Mouse (Mus musculus) C2C12 (cell line): ENCODE data around the gene Rab19. TPM values are rescaled to one million over a fixed set of nuclear protein-coding genes. Genes with fewer than 3 reads are reported as not detected.
"Not testable (repeated sequence)": the region's sequence is repeated elsewhere in the genome, so short reads cannot be mapped to it uniquely, and the experiment has no call there.

ENCODE experiments used
- H3K27me3 ChIP-seq: one replicate; pipeline ENCODE4 v1.6.1; 2011; ENCODE audit not compliant: control insufficient read depth, insufficient read depth, insufficient read length
- H3K36me3 ChIP-seq: one replicate; pipeline ENCODE4 v1.6.1; 2011; ENCODE audit not compliant: control insufficient read depth, insufficient read depth
- H3K4me3 ChIP-seq: one replicate; pipeline ENCODE4 v1.5.1; 2011; ENCODE audit warnings: mild to moderate bottlenecking, control low read depth; ENCODE audit not compliant: poor library complexity, insufficient read depth, severe bottlenecking
- H3K79me2 ChIP-seq: one replicate; pipeline ENCODE4 v1.6.1; 2011; ENCODE audit not compliant: control insufficient read depth, insufficient read depth
- H3K79me3 ChIP-seq: one replicate; pipeline ENCODE4 v1.6.1; 2011; ENCODE audit warnings: low read depth, control low read depth
- H3ac ChIP-seq: one replicate; pipeline ENCODE3; 2011; ENCODE audit warnings: low read depth; ENCODE audit not compliant: control insufficient read depth, insufficient read length
- CEBPB ChIP-seq: IDR thresholded peaks from one replicate; pipeline ENCODE4 v1.6.1; 2011; ENCODE audit warnings: low read depth, mild to moderate bottlenecking, control low read depth, moderate library complexity
- CTCF ChIP-seq: IDR thresholded peaks from one replicate; pipeline ENCODE4 v1.5.1; 2011; ENCODE audit not compliant: control insufficient read depth, insufficient read depth, insufficient read length
- FOSL1 ChIP-seq: IDR thresholded peaks from one replicate; pipeline ENCODE4 v1.8.0; 2011; ENCODE audit warnings: mild to moderate bottlenecking, low read length; ENCODE audit not compliant: poor library complexity, insufficient read depth, severe bottlenecking
- MAX ChIP-seq: IDR thresholded peaks from one replicate; pipeline ENCODE4 v1.6.1; 2011; ENCODE audit warnings: mild to moderate bottlenecking, control low read depth
- MYOD1 ChIP-seq: IDR thresholded peaks from one replicate; pipeline ENCODE4 v1.6.1; 2011; ENCODE audit warnings: low read depth; ENCODE audit not compliant: control insufficient read depth, insufficient read length
- MYOG ChIP-seq: IDR thresholded peaks from one replicate; pipeline ENCODE4 v1.6.1; 2011; ENCODE audit not compliant: control insufficient read depth, insufficient read length; ENCODE audit errors: extremely low read depth
- USF1 ChIP-seq: IDR thresholded peaks from one replicate; pipeline ENCODE4 v1.6.1; 2011; ENCODE audit warnings: low read depth, mild to moderate bottlenecking, control low read depth, moderate library complexity
- polyA plus RNA-seq: library from polyadenylated mRNA; unstranded; fragments of >200 nt; fragmentation: generic; extraction: Trizol; gene quantifications from one replicate; pipeline ENCODE4 v1.2.1, GENCODE M21; 2012; ENCODE audit warnings: missing spikeins

Rab19 gene
- polyA plus RNA-seq, 1 experiment = not detected

- H3ac ChIP-seq = no peak overlapping the region
- no peaks in the 10 kb centered on the region for H3K27me3 ChIP-seq
- H3K36me3 ChIP-seq = no peaks in the 10 kb centered on the region
- no peak overlapping the region for H3K4me3 ChIP-seq
- no peaks in the 10 kb centered on the region for H3K79me3 ChIP-seq
- TF ChIP-seq CEBPB (no peak), MYOD1 (peak; percentile 52)
- H3K79me2 ChIP-seq = no peaks in the 10 kb centered on the region
These were observed 54.0 kb downstream of the Rab19 start for GRCm38 (mm10) chr6:39434886-39435492.

DNA sequence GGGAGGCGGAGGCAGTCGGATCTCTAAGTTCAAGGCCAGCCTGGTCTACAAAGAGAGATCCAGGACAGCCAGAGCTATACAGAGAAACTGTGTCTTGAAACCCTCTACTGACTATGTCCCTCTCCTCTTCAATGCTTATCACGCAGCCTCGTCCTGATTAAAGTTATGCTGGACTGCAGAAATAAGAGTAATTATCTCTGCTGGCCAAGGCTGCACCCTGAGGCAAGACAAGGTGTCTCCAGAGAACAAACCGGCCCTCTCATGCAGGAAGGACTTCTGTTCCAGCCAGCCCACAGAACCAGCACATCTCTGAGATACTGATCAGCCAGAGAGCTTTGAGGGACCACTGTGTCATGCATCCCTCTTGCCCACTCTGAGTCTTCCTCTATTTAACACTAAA is 54.9 kb downstream of the Rab19 start:
- TF ChIP-seq FOSL1 = no peak
- no peak for TF ChIP-seq MYOG
- TF ChIP-seq MAX = no peak
- TF ChIP-seq MYOD1 = no peak
- TF ChIP-seq CEBPB = no peak
- no peak for TF ChIP-seq USF1
- TF ChIP-seq CTCF = no peak
- Histone ChIP-seq H3K4me3 (no peak overlapping the region), H3K79me2 (no peaks in the 10 kb centered on the region), H3K79me3 (no peaks in the 10 kb centered on the region), H3K36me3 (no peaks in the 10 kb centered on the region), H3K27me3 (no peaks in the 10 kb centered on the region), H3ac (no peak overlapping the region)

DNA sequence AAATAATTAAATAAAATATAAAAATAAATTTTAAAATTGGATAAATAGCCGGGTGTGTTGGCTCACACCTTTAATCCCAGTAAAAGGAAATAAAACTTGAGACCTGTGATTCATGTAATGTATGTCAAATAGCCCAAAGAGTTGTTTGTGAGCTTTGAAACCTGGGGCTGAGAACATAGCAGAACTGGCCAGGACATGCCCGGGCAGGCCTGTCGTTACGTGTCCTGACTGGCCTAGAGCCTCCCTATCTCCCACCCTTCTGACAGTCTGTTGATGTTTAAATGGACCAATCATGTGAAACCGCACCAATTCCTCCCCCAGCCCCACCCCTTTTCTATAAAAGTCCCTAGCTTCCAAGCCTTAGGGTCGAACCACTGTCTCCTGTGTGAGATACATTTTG is 56.5 kb downstream of the Rab19 start:
- not testable (repeated sequence) for H3ac ChIP-seq, H3K4me3 ChIP-seq, H3K79me2 ChIP-seq, H3K27me3 ChIP-seq, H3K36me3 ChIP-seq, H3K79me3 ChIP-seq

Other genes starting within 250 kb of the Rab19 start
- 0.42 TPM for gene Kdm7a, start 174.4 kb upstream of the Rab19 start, polyA plus RNA-seq
- gene Slc37a3, start 3.5 kb upstream of the Rab19 start, polyA plus RNA-seq = 18.6 TPM
- 30.9 TPM for gene Mkrn1, start 39.3 kb downstream of the Rab19 start, polyA plus RNA-seq
- gene Dennd2a, start 176.7 kb downstream of the Rab19 start, polyA plus RNA-seq = 11.5 TPM
- gene Adck2, start 192.7 kb downstream of the Rab19 start, polyA plus RNA-seq = 5.8 TPM
- not detected for gene Gm42420, start 204.6 kb downstream of the Rab19 start, polyA plus RNA-seq
- 243 TPM for gene Ndufb2, start 211.4 kb downstream of the Rab19 start, polyA plus RNA-seq